Mouse (Mus musculus): ENCODE results near the gene Clec16a.

Gene Clec16a

GRCm38 (mm10) chr16:10544995-10545622 is at the start of gene Clec16a:
Gene Clec16a (plus strand): TSS chr16:10545339.
- DNase-seq: peak; percentile 94

GRCm38 (mm10) chr16:10495824-10496298 is 49.3 kb upstream of the Clec16a start:
- DNase-seq: no peak

GRCm38 (mm10) chr16:10498096-10498602 is 47.0 kb upstream of the Clec16a start:
- no peak for DNase-seq

GRCm38 (mm10) chr16:10499122-10499521 is 46.0 kb upstream of the Clec16a start:
- no peak for DNase-seq

- DNase-seq: no peak
These were observed 43.3 kb upstream of the Clec16a start for GRCm38 (mm10) chr16:10501865-10502264.

- DNase-seq: no peak
These were observed 42.1 kb upstream of the Clec16a start for GRCm38 (mm10) chr16:10503058-10503457.

- no peak for DNase-seq
These were observed 37.7 kb upstream of the Clec16a start for GRCm38 (mm10) chr16:10507445-10507844.

GRCm38 (mm10) chr16:10508691-10509090 is 36.4 kb upstream of the Clec16a start:
- no peak for DNase-seq

- peak; percentile 80 for DNase-seq
These were observed 34.5 kb upstream of the Clec16a start for GRCm38 (mm10) chr16:10510477-10511133.

- peak; percentile 49 for DNase-seq
These were observed 34.0 kb upstream of the Clec16a start for GRCm38 (mm10) chr16:10511134-10511520.

GRCm38 (mm10) chr16:10515953-10516572 is 29.1 kb upstream of the Clec16a start:
- DNase-seq: no peak

- no peak for DNase-seq
These were observed 27.1 kb upstream of the Clec16a start for GRCm38 (mm10) chr16:10518030-10518429.

GRCm38 (mm10) chr16:10520908-10521614 is 24.1 kb upstream of the Clec16a start:
- DNase-seq: peak; percentile 70

GRCm38 (mm10) chr16:10522811-10523210 is 22.3 kb upstream of the Clec16a start:
- no peak for DNase-seq

- DNase-seq: no peak
These were observed 21.5 kb upstream of the Clec16a start for GRCm38 (mm10) chr16:10523650-10524049.

- no peak for DNase-seq
These were observed 20.1 kb upstream of the Clec16a start for GRCm38 (mm10) chr16:10524866-10525609.

- DNase-seq: no peak
These were observed 19.5 kb upstream of the Clec16a start for GRCm38 (mm10) chr16:10525610-10525980.

- DNase-seq: no peak
These were observed 18.0 kb upstream of the Clec16a start for GRCm38 (mm10) chr16:10527046-10527644.

GRCm38 (mm10) chr16:10528382-10528781 is 16.8 kb upstream of the Clec16a start:
- DNase-seq: no peak

- DNase-seq: no peak
These were observed 15.0 kb upstream of the Clec16a start for GRCm38 (mm10) chr16:10530179-10530578.

GRCm38 (mm10) chr16:10533781-10534180 is 11.4 kb upstream of the Clec16a start:
- DNase-seq: no peak

- DNase-seq: peak; percentile 51
These were observed 10.6 kb upstream of the Clec16a start for GRCm38 (mm10) chr16:10534567-10534966.

Measured in cerebellum, adult 11 months (tissue).